Mouse (Mus musculus) stomach, embryonic 15.5 days (tissue): ENCODE data around the gene 4933402E13Rik. TPM values are rescaled to one million over a fixed set of nuclear protein-coding genes. Genes with fewer than 3 reads are reported as not detected.

Experiments
- ATAC-seq: fragments of 200-750 bp; cut with Nextera tagmentation; 2 replicates; pipeline ENCODE4 v1.8.0; 2017; ENCODE audit warnings: low read depth, moderate number of reproducible peaks, moderate TSS enrichment; ENCODE audit not compliant: insufficient read depth, low FRiP score
- H3K27ac ChIP-seq: fragments of 300-500 bp; sonication (generic); 2 replicates; pipeline ENCODE4 v1.5.1; 2015; ENCODE audit warnings: mild to moderate bottlenecking, inconsistent platforms
- H3K27me3 ChIP-seq: fragments of 300-500 bp; sonication (generic); replicated peaks from 2 replicates; pipeline ENCODE4 v1.6.1; 2015; ENCODE audit warnings: inconsistent platforms
- H3K36me3 ChIP-seq: fragments of 300-500 bp; sonication (generic); 2 replicates; pipeline ENCODE4 v1.6.1; 2015; ENCODE audit warnings: inconsistent platforms
- H3K4me1 ChIP-seq: fragments of 300-500 bp; sonication (generic); 2 replicates; pipeline ENCODE4 v1.6.1; 2015; ENCODE audit warnings: inconsistent platforms
- H3K4me2 ChIP-seq: fragments of 300-500 bp; sonication (generic); 2 replicates; pipeline ENCODE4 v1.6.1; 2015; ENCODE audit warnings: mild to moderate bottlenecking, inconsistent platforms
- H3K4me3 ChIP-seq: fragments of 300-500 bp; sonication (generic); replicated peaks from 2 replicates; pipeline ENCODE4 v1.5.1; 2015; ENCODE audit warnings: inconsistent platforms
- H3K9ac ChIP-seq: fragments of 300-500 bp; sonication (generic); 2 replicates; pipeline ENCODE4 v1.6.1; 2015; ENCODE audit warnings: inconsistent platforms
- H3K9me3 ChIP-seq: fragments of 300-500 bp; sonication (generic); 2 replicates; pipeline ENCODE4 v1.6.1; 2016; ENCODE audit warnings: inconsistent platforms
- WGBS: fragments of 180-500 bp; shearing (Covaris S2); methylation state at CpG from one replicate; pipeline ENCODE4 v1.1.7; 2015; 5-methylcytosine and 5-hydroxymethylcytosine counted together
- polyA plus RNA-seq: library from polyadenylated mRNA; unstranded; fragments of >200 nt; fragmentation: Nextera tagmentation; extraction: Ambion mirVana; gene quantifications from 2 replicates; pipeline ENCODE4 v1.2.1, GENCODE M21; 2015

Gene 4933402E13Rik
- polyA plus RNA-seq, result not detected in 2 replicates

DNA sequence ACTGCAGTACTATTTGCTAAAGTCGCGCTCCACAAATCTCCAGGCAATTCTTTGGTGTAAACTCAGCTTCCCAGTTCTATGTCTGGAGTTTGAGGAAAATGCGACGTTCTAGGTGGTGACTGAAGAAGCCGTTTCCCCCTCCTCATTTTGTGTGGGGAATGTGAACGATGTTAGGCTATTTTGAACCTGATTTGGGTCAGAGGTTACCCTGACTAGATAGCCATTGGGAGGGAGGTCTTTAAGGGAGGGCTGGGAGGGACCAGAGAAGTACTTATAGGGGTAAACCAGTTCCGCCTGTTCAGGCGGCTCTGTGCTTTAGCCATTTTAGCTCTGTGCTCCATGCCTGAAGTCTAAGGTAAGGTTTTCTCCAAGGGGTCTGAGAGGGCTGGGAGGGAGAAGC lies at the start of gene 4933402E13Rik:
4933402E13Rik (plus strand) TSS at position 301 of the 400 bp plus-strand sequence.
- WGBS, result 86% methylated on average over 8 of the region's 8 CpGs
- no peak for ATAC-seq
- H3K4me2 ChIP-seq, result no peak within 1 kb of the TSS

More for the DNA sequence above, at the start of gene 4933402E13Rik:
- no peak within 1 kb of the TSS for H3K4me3 ChIP-seq
- no peak within 1 kb of the TSS for H3K9ac ChIP-seq
- H3K4me1 ChIP-seq, result no peaks in the 10 kb centered on the region
- H3K36me3 ChIP-seq, result no peaks in the 10 kb centered on the region
- no peaks in the 10 kb centered on the region for H3K27me3 ChIP-seq
- no peak within 1 kb of the TSS for H3K27ac ChIP-seq
- no peaks in the 10 kb centered on the region for H3K9me3 ChIP-seq

Other genes starting within 250 kb of the 4933402E13Rik start
- gene 4931400O07Rik, start 184.5 kb downstream of the 4933402E13Rik start, polyA plus RNA-seq, result not detected in 2 replicates